Mouse (Mus musculus) large intestine, adult 2 months (tissue): Measurements from ENCODE around the gene Tmem175. TPM values are rescaled to one million over a fixed set of nuclear protein-coding genes. Genes with fewer than 3 reads are reported as not detected.

Experiments used
- polyA plus RNA-seq: library from polyadenylated mRNA; depleted of rRNA; stranded (reverse); fragments of >200 nt; gene quantifications from 2 replicates; pipeline ENCODE4 v1.2.3, GENCODE M21; 2012; rRNA removed

The Tmem175 gene
- polyA plus RNA-seq, 1 experiment = 26.3 TPM

Other genes with a start within 250 kb of the Tmem175 start
- gene Pde6b, start 241.4 kb upstream of the Tmem175 start, polyA plus RNA-seq = 0.03 TPM in 1 of 2 replicates, not detected in the other
- gene Atp5k, start 195.3 kb upstream of the Tmem175 start, polyA plus RNA-seq = 103 and 114 TPM in 2 replicates
- 10.5 and 14.6 TPM in 2 replicates for gene Mfsd7a, start 180.9 kb upstream of the Tmem175 start, polyA plus RNA-seq
- gene Pcgf3, start 168.5 kb upstream of the Tmem175 start, polyA plus RNA-seq = 10.4 and 12.1 TPM in 2 replicates
- 0.38 and 0.51 TPM in 2 replicates for gene Cplx1, start 79.7 kb upstream of the Tmem175 start, polyA plus RNA-seq
- gene Gak, start within 50 bp of the Tmem175 start, polyA plus RNA-seq = 102 and 141 TPM in 2 replicates
- 7.7 and 16.0 TPM in 2 replicates for gene Idua, start 30.6 kb downstream of the Tmem175 start, polyA plus RNA-seq
- gene Dgkq, start 39.9 kb downstream of the Tmem175 start, polyA plus RNA-seq = 29.1 and 72.1 TPM in 2 replicates
- not detected in 2 replicates for gene Slc26a1, start 45.8 kb downstream of the Tmem175 start, polyA plus RNA-seq
- 27.6 and 31.8 TPM in 2 replicates for gene Fgfrl1, start 62.6 kb downstream of the Tmem175 start, polyA plus RNA-seq
- gene Rnf212, start 145.2 kb downstream of the Tmem175 start, polyA plus RNA-seq = 0.31 and 0.38 TPM in 2 replicates
- not detected in 2 replicates for gene Tmed11, start 165.6 kb downstream of the Tmem175 start, polyA plus RNA-seq
- not detected in 2 replicates for gene Vmn2r8, start 179.1 kb downstream of the Tmem175 start, polyA plus RNA-seq
- gene Vmn2r9, start 222.8 kb downstream of the Tmem175 start, polyA plus RNA-seq = not detected in 2 replicates